Mouse (Mus musculus) thymus, postnatal 10 days (tissue): ENCODE results near the gene Pacsin2.
"Not testable (repeated sequence)": the region's sequence is repeated elsewhere in the genome, so short reads cannot be mapped to it uniquely, and the experiment has no call there.

ENCODE experiments used
- DNase-seq, 2 experiments: peaks; one replicate each; pipeline ENCODE4 v3.0.0; 2021; ENCODE audit warnings: low spot score in 2 of 2

Pacsin2 gene

GRCm38 (mm10) chr15:83423589-83424384 is 40.6 kb downstream of the Pacsin2 start:
- DNase-seq: no peak

GRCm38 (mm10) chr15:83422299-83422981 is 42.0 kb downstream of the Pacsin2 start:
- DNase-seq: no peak

GRCm38 (mm10) chr15:83419562-83419961 is 44.8 kb downstream of the Pacsin2 start:
- DNase-seq: no peak

- no peak for DNase-seq
These were observed 45.7 kb downstream of the Pacsin2 start for GRCm38 (mm10) chr15:83418685-83419084.

GRCm38 (mm10) chr15:83417916-83418315 is 46.5 kb downstream of the Pacsin2 start:
- no peak for DNase-seq

- DNase-seq: no peak
These were observed 47.0 kb downstream of the Pacsin2 start for GRCm38 (mm10) chr15:83417407-83417806.

- no peak for DNase-seq
These were observed 49.0 kb downstream of the Pacsin2 start for GRCm38 (mm10) chr15:83415391-83415790.

GRCm38 (mm10) chr15:83411616-83412015 is 52.8 kb downstream of the Pacsin2 start:
- no peak for DNase-seq

GRCm38 (mm10) chr15:83410735-83411134 is 53.7 kb downstream of the Pacsin2 start:
- no peak for DNase-seq

- DNase-seq: no peak
These were observed 54.1 kb downstream of the Pacsin2 start for GRCm38 (mm10) chr15:83410270-83410669.

GRCm38 (mm10) chr15:83408692-83409442 is 55.5 kb downstream of the Pacsin2 start:
- DNase-seq: no peak

GRCm38 (mm10) chr15:83408216-83408615 is 56.2 kb downstream of the Pacsin2 start:
- DNase-seq: no peak

- no peak for DNase-seq
These were observed 56.9 kb downstream of the Pacsin2 start for GRCm38 (mm10) chr15:83407502-83407901.

GRCm38 (mm10) chr15:83405866-83406265 is 58.5 kb downstream of the Pacsin2 start:
- DNase-seq: not testable (repeated sequence)

- no peak for DNase-seq
These were observed 60.4 kb downstream of the Pacsin2 start for GRCm38 (mm10) chr15:83404008-83404407.

GRCm38 (mm10) chr15:83403016-83403415 is 61.4 kb downstream of the Pacsin2 start:
- no peak for DNase-seq

GRCm38 (mm10) chr15:83392722-83393121 is 71.7 kb downstream of the Pacsin2 start:
- DNase-seq: no peak

- no peak for DNase-seq
These were observed 76.5 kb downstream of the Pacsin2 start for GRCm38 (mm10) chr15:83387911-83388310.

- no peak for DNase-seq
These were observed 80.8 kb downstream of the Pacsin2 start for GRCm38 (mm10) chr15:83383633-83384032.

GRCm38 (mm10) chr15:83383136-83383535 is 81.3 kb downstream of the Pacsin2 start:
- no peak for DNase-seq

GRCm38 (mm10) chr15:83382467-83382866 is 81.9 kb downstream of the Pacsin2 start:
- no peak for DNase-seq

- no peak for DNase-seq
These were observed 87.3 kb downstream of the Pacsin2 start for GRCm38 (mm10) chr15:83377153-83377552.
